Mouse (Mus musculus) ES-Bruce4 (cell line): ENCODE results near the gene Nhlrc3.

Experiments used
- EP300 ChIP-seq: IDR thresholded peaks from 2 replicates; pipeline ENCODE4 v1.6.1; 2011; ENCODE audit warnings: low read depth, low read length; ENCODE audit not compliant: insufficient read depth
- POLR2A ChIP-seq: IDR thresholded peaks from one replicate; pipeline ENCODE4 v1.8.1; 2011; ENCODE audit warnings: low read length; ENCODE audit not compliant: insufficient read depth

GRCm38 (mm10) chr3:53416036-53416506 is 47.1 kb downstream of the Nhlrc3 start:
- no peak for TF ChIP-seq POLR2A
- TF ChIP-seq EP300, result no peak
